Mouse (Mus musculus): ENCODE data around the gene St3gal3.

DNA sequence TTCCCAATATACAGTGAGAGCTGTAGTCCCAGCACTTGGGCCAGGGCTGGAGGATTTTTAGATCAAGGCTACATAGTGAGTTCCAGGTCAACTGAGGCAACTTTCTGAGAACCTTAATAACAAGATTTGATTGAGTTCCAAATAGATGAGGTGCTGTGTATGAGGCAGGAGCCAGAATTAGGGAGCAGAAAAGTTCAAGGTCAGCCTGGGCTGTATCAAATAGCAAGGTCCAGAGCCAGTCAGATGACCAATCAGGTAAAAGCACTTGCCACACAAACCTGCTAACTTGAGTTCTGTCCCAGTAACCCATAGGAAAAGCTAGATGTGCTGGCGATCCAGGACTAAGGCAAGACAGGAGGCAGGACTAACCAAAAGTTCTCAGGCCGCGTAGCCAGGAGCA lies 23.0 kb upstream of the St3gal3 start:
- TF ChIP-seq EP300 (IDR thresholded peaks at IDR 0.05; ENCODE audit: low read depth) (no peak), CTCF (IDR thresholded peaks at IDR 0.05; ENCODE audit: low read depth) (no peak)
